Mouse (Mus musculus) neural tube, embryonic 15.5 days (tissue): ENCODE measurements around the gene Syn3. TPM values are rescaled to one million over a fixed set of nuclear protein-coding genes. Genes with fewer than 3 reads are reported as not detected.
A peak's percentile ranks its signal among the peaks of the same experiment; 100 is the strongest.

Source experiments
- ATAC-seq: fragments of 200-750 bp; cut with Nextera tagmentation; 2 replicates; pipeline ENCODE4 v1.8.0; 2017; ENCODE audit warnings: mild to moderate bottlenecking, moderate TSS enrichment, moderate library complexity; ENCODE audit not compliant: low FRiP score
- H3K27ac ChIP-seq: fragments of 300-500 bp; sonication (generic); replicated peaks from 2 replicates; pipeline ENCODE4 v1.5.1; 2015; ENCODE audit warnings: mild to moderate bottlenecking, inconsistent platforms
- H3K27me3 ChIP-seq: fragments of 300-500 bp; sonication (generic); replicated peaks from 2 replicates; pipeline ENCODE4 v1.6.1; 2015; ENCODE audit warnings: inconsistent platforms
- H3K36me3 ChIP-seq: fragments of 300-500 bp; sonication (generic); 2 replicates; pipeline ENCODE4 v1.6.1; 2015; ENCODE audit warnings: inconsistent platforms
- H3K4me1 ChIP-seq: fragments of 300-500 bp; sonication (generic); 2 replicates; pipeline ENCODE4 v1.6.1; 2015; ENCODE audit warnings: inconsistent platforms
- H3K4me2 ChIP-seq: fragments of 300-500 bp; sonication (generic); 2 replicates; pipeline ENCODE4 v1.6.1; 2015; ENCODE audit warnings: inconsistent platforms, mild to moderate bottlenecking, moderate library complexity
- H3K4me3 ChIP-seq: fragments of 300-500 bp; sonication (generic); replicated peaks from 2 replicates; pipeline ENCODE4 v1.5.1; 2015; ENCODE audit warnings: mild to moderate bottlenecking, inconsistent platforms
- H3K9ac ChIP-seq: fragments of 300-500 bp; sonication (generic); replicated peaks from 2 replicates; pipeline ENCODE4 v1.6.1; 2015; ENCODE audit warnings: mild to moderate bottlenecking, inconsistent platforms
- H3K9me3 ChIP-seq: fragments of 300-500 bp; sonication (generic); replicated peaks from 2 replicates; pipeline ENCODE4 v1.6.1; 2016; ENCODE audit warnings: inconsistent platforms
- WGBS: fragments of 180-500 bp; shearing (Covaris S2); methylation state at CpG from one replicate; pipeline ENCODE4 v1.1.7; 2015; ENCODE audit warnings: mixed read lengths; 5-methylcytosine and 5-hydroxymethylcytosine counted together
- polyA plus RNA-seq: library from polyadenylated mRNA; unstranded; fragments of >200 nt; fragmentation: Nextera tagmentation; extraction: Ambion mirVana; gene quantifications from 2 replicates; pipeline ENCODE4 v1.2.1, GENCODE M21; 2015

Syn3 gene
- polyA plus RNA-seq, 1 experiment from 2014 or later = 29.0 TPM

DNA sequence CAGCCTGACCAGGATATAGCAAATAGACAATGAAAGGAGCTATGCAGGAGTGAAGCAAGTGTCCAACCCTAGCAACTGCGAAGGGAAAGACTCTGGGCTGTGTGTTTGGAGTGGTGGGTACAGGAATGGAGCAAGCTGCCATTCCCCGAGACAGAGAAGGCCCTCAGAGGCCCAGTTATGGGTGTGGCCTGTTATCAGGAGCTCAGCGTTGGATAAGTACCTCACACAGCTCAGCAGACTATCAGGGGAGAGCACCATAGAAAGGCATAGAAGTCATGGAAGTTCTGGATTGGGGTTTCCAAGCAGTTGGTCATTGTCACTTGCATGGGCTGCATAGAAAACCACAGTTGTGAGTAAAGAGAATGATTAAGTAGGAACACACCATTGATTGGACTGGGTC lies 165.8 kb downstream of the Syn3 start:
- 76% methylated on average over 3 of the region's 3 CpGs for WGBS
- no peaks in the 10 kb centered on the region for H3K27me3 ChIP-seq
- H3K4me1 ChIP-seq = peaks cover 21% of the 10 kb centered on the region
- H3K36me3 ChIP-seq = no peaks in the 10 kb centered on the region
- H3K9ac ChIP-seq = no peak overlapping the region
- H3K4me2 ChIP-seq = no peak overlapping the region
- H3K4me3 ChIP-seq = no peak overlapping the region
- H3K27ac ChIP-seq = no peak overlapping the region
- H3K9me3 ChIP-seq = no peaks in the 10 kb centered on the region
- no peak for ATAC-seq

DNA sequence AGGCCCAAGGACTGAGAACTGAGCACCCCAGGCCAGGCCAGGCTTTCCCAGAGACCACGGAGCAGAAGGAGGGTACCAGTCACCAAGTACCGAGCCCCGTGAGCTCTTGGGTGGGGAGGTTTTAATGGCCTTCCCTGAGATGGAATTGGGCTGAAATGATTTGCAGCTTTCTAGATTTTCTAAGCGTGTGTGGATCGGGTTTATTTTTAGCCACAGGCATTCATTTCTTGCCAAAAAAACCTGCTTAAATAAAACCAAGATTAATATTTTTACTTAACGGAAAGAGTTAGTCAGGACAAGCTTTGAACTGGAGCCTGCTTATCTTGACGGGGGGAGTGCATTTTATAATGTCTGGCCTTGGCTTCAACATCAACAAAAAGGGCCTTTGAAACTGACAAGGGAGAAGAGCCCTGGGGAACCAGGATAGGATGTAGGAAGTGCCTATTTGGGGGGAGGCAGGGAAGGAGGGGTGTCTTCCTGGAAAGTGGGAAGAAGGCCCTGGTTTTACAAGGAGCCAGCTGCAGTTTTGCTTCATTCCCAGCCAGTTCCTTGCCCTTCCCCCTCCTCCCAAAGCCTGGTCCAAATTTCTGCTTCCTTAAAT lies 166.9 kb downstream of the Syn3 start:
- H3K9me3 ChIP-seq = no peaks in the 10 kb centered on the region
- no peaks in the 10 kb centered on the region for H3K36me3 ChIP-seq
- peaks cover 18% of the 10 kb centered on the region for H3K4me1 ChIP-seq
- WGBS = 59% methylated on average over 7 of the region's 7 CpGs
- peak overlapping the region; percentile 52 for H3K27ac ChIP-seq
- no peak overlapping the region for H3K9ac ChIP-seq
- no peaks in the 10 kb centered on the region for H3K27me3 ChIP-seq
- H3K4me3 ChIP-seq = no peak overlapping the region
- no peak overlapping the region for H3K4me2 ChIP-seq
- no peak; the same call in 1 of the 2 replicates for ATAC-seq

DNA sequence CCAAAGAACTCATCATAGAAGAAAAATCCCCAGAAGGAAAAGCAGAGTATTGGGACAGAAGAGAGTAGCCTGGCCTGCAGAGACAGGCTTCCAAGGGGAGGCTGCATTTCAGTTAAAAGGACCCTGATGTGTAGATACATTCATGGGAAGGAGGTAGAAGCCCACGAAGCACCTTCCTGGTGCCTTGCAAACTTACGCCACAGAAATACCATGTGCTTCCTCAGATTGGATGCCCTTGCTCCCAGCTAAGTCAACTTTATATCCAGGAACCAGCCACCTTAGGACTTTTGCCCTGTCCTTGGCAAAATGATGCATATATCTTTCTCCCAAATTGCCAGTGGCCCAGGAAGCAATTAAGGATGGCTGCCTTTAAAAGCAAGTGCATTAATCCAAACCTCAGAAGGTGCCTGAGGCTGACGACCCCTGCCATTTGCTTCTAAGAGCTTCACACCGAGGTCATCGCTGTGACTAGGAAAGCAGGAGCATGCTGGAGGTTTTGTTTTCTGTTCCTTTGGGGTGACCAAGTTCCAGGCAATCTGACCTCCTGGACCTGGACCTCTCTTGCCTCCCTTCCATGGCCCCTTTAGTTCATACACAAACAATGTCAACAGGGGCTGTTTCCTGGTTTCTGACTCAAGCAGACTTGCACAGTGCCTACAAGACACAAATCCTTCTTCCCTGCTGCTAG lies 167.6 kb downstream of the Syn3 start:
- Histone ChIP-seq H3K4me3 (no peak overlapping the region), H3K9me3 (no peaks in the 10 kb centered on the region), H3K4me1 (peaks cover 18% of the 10 kb centered on the region), H3K4me2 (no peak overlapping the region), H3K36me3 (no peaks in the 10 kb centered on the region), H3K27ac (peak overlapping the region; percentile 52), H3K9ac (no peak overlapping the region), H3K27me3 (no peaks in the 10 kb centered on the region)
- no peak for ATAC-seq
- WGBS = 65% methylated on average over 5 of the region's 5 CpGs

DNA sequence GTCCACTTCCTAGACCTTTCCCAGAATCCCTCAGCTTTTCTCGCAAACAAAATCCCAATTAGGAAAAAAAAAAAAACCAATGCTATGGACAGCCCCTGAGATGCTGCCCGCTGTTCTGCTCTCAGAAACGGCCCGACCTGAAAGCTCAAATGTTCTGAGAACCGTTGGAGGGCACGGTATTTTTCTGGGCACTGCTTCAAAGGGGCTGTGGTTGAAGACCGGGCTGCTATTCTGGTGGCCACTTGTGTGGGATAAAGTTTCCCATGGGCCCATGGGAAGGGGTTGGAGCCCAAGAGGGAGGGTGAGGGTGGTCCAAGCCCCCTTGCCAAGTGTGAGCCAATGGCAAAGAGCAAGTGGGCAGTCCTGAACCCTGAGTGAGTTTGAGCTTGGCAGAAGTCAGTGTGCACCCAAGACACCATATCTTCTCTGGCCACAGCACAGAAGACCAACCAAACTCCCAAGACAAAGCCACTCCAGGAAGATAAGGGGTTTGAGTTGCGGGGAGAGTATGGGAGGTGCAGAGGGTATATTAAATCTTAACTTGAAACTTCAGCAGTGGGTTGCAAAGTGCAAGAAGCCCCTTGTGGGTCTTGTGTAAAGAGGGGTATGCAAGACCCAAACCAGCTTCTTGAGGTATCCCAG lies 169.3 kb downstream of the Syn3 start:
- H3K9ac ChIP-seq = no peak overlapping the region
- no peaks in the 10 kb centered on the region for H3K27me3 ChIP-seq
- no peak overlapping the region for H3K4me2 ChIP-seq
- H3K4me3 ChIP-seq = no peak overlapping the region
- no peaks in the 10 kb centered on the region for H3K9me3 ChIP-seq
- no peak for ATAC-seq
- peaks cover 14% of the 10 kb centered on the region; the same call in 1 of the 2 replicates for H3K4me1 ChIP-seq
- H3K36me3 ChIP-seq = no peaks in the 10 kb centered on the region
- 94% methylated on average over 8 of the region's 8 CpGs for WGBS
- no peak overlapping the region for H3K27ac ChIP-seq

DNA sequence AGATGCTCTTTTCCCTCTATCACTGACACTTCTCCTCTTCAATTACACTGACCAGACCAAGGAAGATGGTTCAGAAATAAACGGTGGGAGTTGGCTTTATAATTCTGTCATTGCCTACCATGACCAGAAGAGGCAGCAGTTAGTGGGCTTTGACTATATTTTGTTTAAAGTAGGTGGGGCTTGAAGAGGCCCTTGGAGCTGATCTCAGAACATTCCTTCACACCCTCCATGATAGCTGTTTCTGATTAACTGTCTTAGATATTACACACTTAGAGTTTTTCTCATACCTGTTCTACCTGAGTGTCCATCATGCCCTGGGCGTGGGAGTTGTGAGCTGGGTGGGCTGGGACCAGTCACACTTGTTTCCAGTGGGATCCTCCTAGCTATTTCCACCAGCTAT lies 170.0 kb downstream of the Syn3 start:
- Histone ChIP-seq H3K4me2 (no peak overlapping the region), H3K9me3 (no peaks in the 10 kb centered on the region), H3K27me3 (no peaks in the 10 kb centered on the region), H3K4me3 (no peak overlapping the region), H3K4me1 (peaks cover 11% of the 10 kb centered on the region; the same call in 1 of the 2 replicates), H3K36me3 (no peaks in the 10 kb centered on the region), H3K27ac (no peak overlapping the region), H3K9ac (no peak overlapping the region)
- no peak for ATAC-seq
- 92% methylated on average over 2 of the region's 2 CpGs for WGBS

DNA sequence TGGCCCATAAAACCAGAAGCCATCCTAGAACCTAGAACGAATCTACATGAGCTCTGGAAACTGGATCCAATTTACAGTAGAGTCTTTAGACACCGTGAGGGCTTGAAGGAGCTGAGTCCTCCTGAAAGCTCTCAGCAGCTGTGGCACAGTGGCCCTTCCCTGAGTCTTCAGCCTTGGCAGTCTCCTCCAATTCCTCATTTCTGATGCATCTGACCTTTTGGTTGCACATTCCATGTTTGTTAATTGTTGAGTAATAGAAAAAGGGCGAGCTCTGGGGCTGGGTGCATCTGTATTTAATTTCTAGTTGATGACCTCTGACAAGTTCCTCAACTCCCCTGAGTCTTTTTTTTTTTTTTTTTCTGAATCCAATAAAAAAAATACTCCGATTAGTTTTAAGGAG lies 170.6 kb downstream of the Syn3 start:
- Histone ChIP-seq H3K9me3 (no peaks in the 10 kb centered on the region), H3K9ac (no peak overlapping the region), H3K4me3 (no peak overlapping the region), H3K27ac (no peak overlapping the region), H3K36me3 (no peaks in the 10 kb centered on the region), H3K4me2 (no peak overlapping the region), H3K27me3 (no peaks in the 10 kb centered on the region), H3K4me1 (peaks cover 11% of the 10 kb centered on the region; the same call in 1 of the 2 replicates)
- ATAC-seq = no peak
- WGBS = 94% methylated on average over 4 of the region's 4 CpGs

DNA sequence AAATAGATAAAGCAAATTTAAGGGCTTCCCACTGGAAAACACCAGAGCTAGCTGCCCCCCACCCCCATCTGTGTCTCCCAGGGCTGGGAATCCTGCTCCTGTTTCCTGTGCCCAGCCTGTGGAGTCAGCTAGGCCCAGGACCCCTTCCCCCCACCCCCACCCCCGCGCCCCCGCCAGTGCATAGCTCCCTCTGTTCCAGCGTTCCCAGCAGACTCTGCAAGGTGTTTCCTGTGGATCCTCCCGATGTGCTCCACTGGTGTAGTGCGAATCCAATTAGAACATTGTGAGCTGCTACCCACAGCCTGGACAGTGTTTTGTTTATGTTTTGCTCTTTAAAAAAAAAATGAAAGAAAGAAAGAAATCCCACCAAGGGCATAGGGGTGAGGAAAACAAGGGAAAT lies 173.4 kb downstream of the Syn3 start:
- H3K4me1 ChIP-seq = peaks cover 2% of the 10 kb centered on the region; the same call in 1 of the 2 replicates
- H3K9me3 ChIP-seq = no peaks in the 10 kb centered on the region
- no peak overlapping the region for H3K4me3 ChIP-seq
- no peak for ATAC-seq
- 41% methylated on average over 6 of the region's 6 CpGs for WGBS
- H3K27me3 ChIP-seq = no peaks in the 10 kb centered on the region
- no peak overlapping the region for H3K27ac ChIP-seq
- no peaks in the 10 kb centered on the region for H3K36me3 ChIP-seq
- no peak overlapping the region for H3K9ac ChIP-seq
- H3K4me2 ChIP-seq = no peak overlapping the region

DNA sequence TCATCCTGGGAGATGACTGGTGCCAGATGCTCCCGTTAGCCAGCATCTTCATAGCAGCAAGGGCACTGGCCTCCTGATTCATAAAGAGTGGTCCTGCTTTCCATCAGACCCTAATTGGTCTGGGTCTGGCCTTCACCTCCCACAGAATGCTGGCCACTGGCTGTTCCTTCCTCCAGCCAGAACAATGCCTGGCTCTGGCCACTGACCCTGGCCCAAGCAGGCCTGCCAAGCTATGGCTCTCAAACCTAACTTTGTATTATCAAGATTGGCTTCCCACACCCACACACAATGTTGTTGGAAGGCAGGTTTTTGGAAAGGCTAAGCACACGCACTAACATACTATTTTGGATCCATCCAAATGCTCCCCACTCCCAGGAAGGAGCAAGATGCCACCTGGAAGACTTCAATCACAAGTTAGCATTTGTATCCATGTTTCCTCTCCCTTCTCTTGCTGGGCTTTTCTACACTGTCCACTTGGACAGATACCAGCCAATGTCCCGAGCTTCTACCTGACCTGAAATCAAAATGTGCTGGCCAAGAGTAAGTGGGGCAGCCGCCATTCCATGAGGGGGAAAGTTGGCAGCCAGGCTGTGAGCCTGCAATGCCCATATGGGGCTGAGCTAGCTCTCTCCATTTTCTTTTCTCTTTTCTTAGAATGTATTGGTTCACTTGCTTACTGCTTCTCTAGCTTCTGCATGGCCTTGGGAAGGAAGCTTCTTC lies 175.3 kb downstream of the Syn3 start:
- no peaks in the 10 kb centered on the region for H3K9me3 ChIP-seq
- peaks cover 7% of the 10 kb centered on the region for H3K4me1 ChIP-seq
- no peak overlapping the region for H3K9ac ChIP-seq
- no peak overlapping the region for H3K4me3 ChIP-seq
- no peaks in the 10 kb centered on the region for H3K27me3 ChIP-seq
- ATAC-seq = 0 out of 2 replicates have a peak, but pooled peaks have one; percentile 15
- 76% methylated on average over 4 of the region's 4 CpGs for WGBS
- peak overlapping the region; percentile 48; the same call in 1 of the 2 replicates for H3K27ac ChIP-seq
- H3K36me3 ChIP-seq = no peaks in the 10 kb centered on the region
- H3K4me2 ChIP-seq = no peak overlapping the region

DNA sequence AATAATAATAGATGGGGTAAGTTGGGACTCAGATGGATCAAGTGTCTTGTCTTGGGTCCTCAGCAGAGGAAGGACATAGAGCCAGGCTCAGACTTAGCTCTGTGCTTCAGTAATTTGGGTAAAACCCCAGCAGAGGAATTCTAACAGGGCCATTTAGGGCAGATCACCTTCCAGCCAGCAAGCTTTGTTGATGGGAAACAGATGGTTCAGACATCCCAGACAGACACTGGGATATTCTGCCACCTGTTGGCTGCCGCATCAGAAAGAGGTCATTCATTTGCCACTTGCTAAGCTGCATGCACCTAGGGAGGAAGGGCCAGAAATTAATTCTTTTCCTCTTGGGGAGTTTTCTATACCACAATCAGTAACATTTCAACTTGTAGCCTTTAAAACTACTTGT lies 176.7 kb downstream of the Syn3 start:
- no peak overlapping the region for H3K4me3 ChIP-seq
- WGBS = 67% methylated on average over 1 of the region's 1 CpGs

DNA sequence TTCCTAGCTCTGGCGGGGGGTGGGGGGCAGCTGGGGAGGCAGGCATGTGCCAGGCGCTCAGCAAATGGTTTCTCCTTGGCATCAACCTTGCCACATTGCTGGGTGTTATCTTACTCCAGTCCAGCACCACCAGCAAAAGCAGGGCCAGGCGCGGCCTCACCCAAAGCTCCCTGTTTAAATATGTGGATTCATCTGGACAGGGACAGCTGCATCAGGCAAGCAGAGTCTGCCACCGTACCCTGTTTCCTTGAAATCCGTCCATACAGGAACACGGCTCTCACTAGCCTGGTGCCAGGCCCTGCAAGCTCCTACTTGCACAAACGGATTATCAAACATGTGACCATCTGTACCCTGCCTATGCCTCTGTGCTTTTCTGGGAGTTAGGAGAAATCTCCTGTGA lies 177.5 kb downstream of the Syn3 start:
- Histone ChIP-seq H3K4me2 (no peak overlapping the region), H3K9ac (no peak overlapping the region), H3K36me3 (no peaks in the 10 kb centered on the region), H3K4me3 (no peak overlapping the region), H3K9me3 (no peaks in the 10 kb centered on the region), H3K27ac (no peak overlapping the region), H3K4me1 (peaks cover 13% of the 10 kb centered on the region), H3K27me3 (no peaks in the 10 kb centered on the region)
- WGBS = 82% methylated on average over 8 of the region's 8 CpGs
- no peak for ATAC-seq

More for the DNA sequence above, 176.7 kb downstream of the Syn3 start:
- peaks cover 13% of the 10 kb centered on the region for H3K4me1 ChIP-seq
- H3K36me3 ChIP-seq = no peaks in the 10 kb centered on the region
- H3K27ac ChIP-seq = no peak overlapping the region
- H3K9me3 ChIP-seq = no peaks in the 10 kb centered on the region
- H3K9ac ChIP-seq = no peak overlapping the region
- H3K27me3 ChIP-seq = no peaks in the 10 kb centered on the region
- ATAC-seq = no peak
- no peak overlapping the region for H3K4me2 ChIP-seq

DNA sequence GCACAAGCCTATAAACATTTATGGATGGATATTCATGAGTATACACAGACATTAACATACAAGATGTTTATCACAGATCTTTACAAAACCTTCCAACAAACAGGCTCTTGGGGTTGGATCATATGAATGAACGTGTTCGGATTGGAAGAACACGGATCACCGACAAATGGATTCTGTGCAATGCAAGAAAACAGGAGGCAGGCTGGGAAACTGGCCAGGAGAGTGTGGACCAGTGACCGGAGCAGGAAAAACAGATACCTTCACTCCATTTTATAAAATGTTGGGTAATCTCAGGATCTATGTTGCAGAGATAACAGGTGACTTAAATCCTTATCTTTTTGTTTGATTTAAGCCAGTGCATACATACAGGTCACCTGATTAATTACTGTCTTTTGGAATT lies 178.5 kb downstream of the Syn3 start:
- Histone ChIP-seq H3K27ac (no peak overlapping the region), H3K4me3 (no peak overlapping the region), H3K4me2 (no peak overlapping the region), H3K9ac (no peak overlapping the region), H3K9me3 (no peaks in the 10 kb centered on the region), H3K27me3 (no peaks in the 10 kb centered on the region), H3K36me3 (no peaks in the 10 kb centered on the region), H3K4me1 (peaks cover 17% of the 10 kb centered on the region)
- no peak for ATAC-seq
- WGBS = 69% methylated on average over 5 of the region's 5 CpGs
